Mouse (Mus musculus) forebrain, embryonic 14.5 days (tissue): ENCODE data around the gene Osbpl5. TPM values are rescaled to one million over a fixed set of nuclear protein-coding genes. Genes with fewer than 3 reads are reported as not detected.

Experiments used
- ATAC-seq: fragments of 200-750 bp; cut with Nextera tagmentation; 2 replicates; pipeline ENCODE4 v1.8.0; 2017; ENCODE audit warnings: mild to moderate bottlenecking, moderate library complexity
- DNase-seq: peaks from one replicate; pipeline ENCODE4 v3.0.0-alpha.2; 2015; ENCODE audit warnings: low spot score
- H3K27ac ChIP-seq: fragments of 300-500 bp; sonication (generic); 2 replicates; pipeline ENCODE4 v1.5.1; 2014; ENCODE audit warnings: low read depth, mild to moderate bottlenecking, control low read depth, low read length, moderate library complexity
- H3K27me3 ChIP-seq: fragments of 300-500 bp; sonication (generic); replicated peaks from 2 replicates; pipeline ENCODE4 v1.6.1; 2014; ENCODE audit warnings: low read length, control low read depth, mixed read lengths; ENCODE audit not compliant: control insufficient read depth, insufficient read depth
- H3K36me3 ChIP-seq: fragments of 300-500 bp; sonication (generic); 2 replicates; pipeline ENCODE4 v1.6.1; 2014; ENCODE audit warnings: low read length, control low read depth; ENCODE audit not compliant: control insufficient read depth, insufficient read depth
- H3K4me1 ChIP-seq: fragments of 300-500 bp; sonication (generic); 2 replicates; pipeline ENCODE4 v1.6.1; 2014; ENCODE audit warnings: antibody characterized with exemption, low read length, control low read depth; ENCODE audit not compliant: control insufficient read depth, insufficient read depth
- H3K4me2 ChIP-seq: fragments of 300-500 bp; sonication (generic); 2 replicates; pipeline ENCODE4 v1.6.1; 2014; ENCODE audit warnings: mild to moderate bottlenecking, control low read depth, low read length
- H3K4me3 ChIP-seq: fragments of 300-500 bp; sonication (generic); 2 replicates; pipeline ENCODE4 v1.5.1; 2014; ENCODE audit warnings: low read depth, low read length, control low read depth
- H3K9ac ChIP-seq: fragments of 300-500 bp; sonication (generic); 2 replicates; pipeline ENCODE4 v1.6.1; 2014; ENCODE audit warnings: mild to moderate bottlenecking, low read length, control low read depth, moderate library complexity
- H3K9me3 ChIP-seq: fragments of 300-500 bp; sonication (generic); replicated peaks from 2 replicates; pipeline ENCODE4 v1.6.1; 2016; ENCODE audit warnings: low read length, control low read depth, mixed read lengths; ENCODE audit not compliant: control insufficient read depth
- WGBS: fragments of 180-500 bp; shearing (Covaris S2); extraction: QIAGEN DNeasy Blood & Tissue Kit; methylation state at CpG from one replicate; pipeline ENCODE4 v1.1.7; 2014; 5-methylcytosine and 5-hydroxymethylcytosine counted together
- polyA plus RNA-seq: library from polyadenylated mRNA; unstranded; fragments of >200 nt; fragmentation: Nextera tagmentation; extraction: Ambion mirVana; gene quantifications from 2 replicates; pipeline ENCODE4 v1.2.1, GENCODE M21; 2014

Osbpl5 gene
- polyA plus RNA-seq, 1 experiment from 2014 or later, result 25.8 TPM

DNA sequence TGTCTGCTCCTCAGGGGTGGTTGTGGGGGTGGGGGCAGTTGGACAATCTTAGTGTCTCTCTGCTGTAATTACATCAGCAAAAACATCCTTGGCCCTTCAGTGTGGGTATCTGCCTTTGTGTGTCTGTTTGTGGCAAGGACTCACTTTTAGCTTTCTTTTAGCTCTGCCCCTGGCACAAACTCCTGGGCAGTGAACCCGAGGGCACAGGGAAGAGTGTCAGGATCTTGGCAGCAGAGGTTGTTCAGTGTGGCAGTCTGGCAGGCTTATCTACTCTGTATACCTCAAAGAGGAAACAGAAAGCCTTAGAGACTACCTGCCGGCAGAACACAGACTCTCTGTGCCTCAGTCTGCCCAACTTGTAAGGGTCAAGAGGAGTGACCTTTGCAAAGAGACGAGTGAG lies 911 bp upstream of the Osbpl5 start:
- 76% methylated on average over 3 of the region's 3 CpGs for WGBS
- H3K4me3 ChIP-seq, result no peak overlapping the region
- no peak for DNase-seq
- H3K27me3 ChIP-seq, result peaks cover 6% of the 10 kb centered on the region; the same call in 1 of the 2 replicates
- peaks cover 7% of the 10 kb centered on the region; the same call in 1 of the 2 replicates for H3K4me1 ChIP-seq
- no peak overlapping the region for H3K4me2 ChIP-seq
- no peak overlapping the region for H3K9ac ChIP-seq
- no peaks in the 10 kb centered on the region for H3K36me3 ChIP-seq
- no peak for ATAC-seq
- no peaks in the 10 kb centered on the region for H3K9me3 ChIP-seq
- no peak overlapping the region for H3K27ac ChIP-seq

DNA sequence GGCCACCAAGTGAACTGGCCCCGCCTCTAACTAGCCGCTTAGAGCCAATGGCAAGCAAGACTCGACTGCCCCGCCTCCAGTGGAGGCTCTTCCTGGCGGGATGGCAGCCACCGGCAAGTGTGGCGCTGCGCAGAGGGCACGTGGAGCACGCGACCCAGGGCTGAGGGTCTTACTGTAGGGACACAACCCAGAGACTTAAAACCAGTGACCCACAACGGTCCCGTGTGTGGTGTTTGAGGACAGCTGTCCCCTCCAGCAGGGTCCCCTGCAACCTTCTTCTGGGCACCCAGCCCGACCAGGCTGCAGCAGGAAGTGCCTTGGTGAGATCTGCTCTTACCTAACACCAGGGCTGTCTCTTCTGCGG lies 224 bp upstream of the Osbpl5 start:
- H3K27ac ChIP-seq, result no peak overlapping the region
- peak overlapping the region; percentile 28 for H3K4me3 ChIP-seq
- peak overlapping the region; percentile 13; the same call in 1 of the 2 replicates for H3K9ac ChIP-seq
- peak overlapping the region; percentile 66 for H3K4me2 ChIP-seq
- no peaks in the 10 kb centered on the region for H3K9me3 ChIP-seq
- no peaks in the 10 kb centered on the region for H3K36me3 ChIP-seq
- peaks cover 7% of the 10 kb centered on the region; the same call in 1 of the 2 replicates for H3K4me1 ChIP-seq
- peaks cover 6% of the 10 kb centered on the region; the same call in 1 of the 2 replicates for H3K27me3 ChIP-seq
- ATAC-seq (peak; percentile 92), DNase-seq (peak; percentile 90)
- 2% methylated on average over 15 of the region's 15 CpGs for WGBS

DNA sequence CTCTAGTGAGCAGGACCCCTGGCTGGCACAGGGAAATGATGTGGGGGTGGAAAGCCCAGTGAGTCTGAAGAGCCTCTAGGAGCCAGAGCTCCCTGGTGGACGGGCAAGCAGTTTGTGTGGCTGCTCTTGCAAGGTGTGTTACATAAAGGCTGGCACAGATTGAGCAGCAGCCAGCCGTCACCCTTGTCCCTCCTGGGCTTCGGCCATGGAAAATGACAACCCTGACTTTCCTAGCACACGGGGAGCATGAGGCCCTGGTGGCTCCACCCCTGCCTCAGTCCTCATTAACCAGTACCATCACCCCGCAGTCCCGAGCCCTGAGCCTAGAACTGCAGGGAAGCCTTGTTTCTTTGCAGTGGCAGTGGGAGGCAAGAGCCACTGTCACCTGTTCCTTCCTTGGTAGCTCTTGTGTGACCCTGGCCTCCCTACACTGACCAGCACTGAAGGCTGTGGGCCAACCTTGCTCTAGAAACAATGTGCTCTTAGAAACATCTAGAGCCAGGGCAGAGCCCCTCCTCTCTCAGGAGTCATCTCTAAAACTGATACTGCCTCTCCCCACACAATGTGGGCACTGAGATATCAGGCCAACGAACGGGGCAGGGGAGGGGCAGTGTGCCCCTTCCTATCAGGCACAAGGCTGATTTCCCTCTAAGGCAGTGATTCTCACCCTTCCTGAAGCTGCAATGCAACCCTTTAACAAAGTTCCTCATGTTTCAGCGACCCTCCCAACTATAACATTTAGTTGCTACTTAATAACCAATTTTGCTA lies 1.2 kb downstream of the Osbpl5 start:
- 72% methylated on average over 9 of the region's 9 CpGs for WGBS
- Histone ChIP-seq H3K36me3 (no peaks in the 10 kb centered on the region), H3K4me2 (no peak overlapping the region), H3K4me3 (no peak overlapping the region), H3K9ac (no peak overlapping the region), H3K27ac (no peak overlapping the region), H3K4me1 (peaks cover 7% of the 10 kb centered on the region; the same call in 1 of the 2 replicates), H3K27me3 (peaks cover 6% of the 10 kb centered on the region; the same call in 1 of the 2 replicates), H3K9me3 (no peaks in the 10 kb centered on the region)
- ATAC-seq, result no peak
- no peak for DNase-seq

DNA sequence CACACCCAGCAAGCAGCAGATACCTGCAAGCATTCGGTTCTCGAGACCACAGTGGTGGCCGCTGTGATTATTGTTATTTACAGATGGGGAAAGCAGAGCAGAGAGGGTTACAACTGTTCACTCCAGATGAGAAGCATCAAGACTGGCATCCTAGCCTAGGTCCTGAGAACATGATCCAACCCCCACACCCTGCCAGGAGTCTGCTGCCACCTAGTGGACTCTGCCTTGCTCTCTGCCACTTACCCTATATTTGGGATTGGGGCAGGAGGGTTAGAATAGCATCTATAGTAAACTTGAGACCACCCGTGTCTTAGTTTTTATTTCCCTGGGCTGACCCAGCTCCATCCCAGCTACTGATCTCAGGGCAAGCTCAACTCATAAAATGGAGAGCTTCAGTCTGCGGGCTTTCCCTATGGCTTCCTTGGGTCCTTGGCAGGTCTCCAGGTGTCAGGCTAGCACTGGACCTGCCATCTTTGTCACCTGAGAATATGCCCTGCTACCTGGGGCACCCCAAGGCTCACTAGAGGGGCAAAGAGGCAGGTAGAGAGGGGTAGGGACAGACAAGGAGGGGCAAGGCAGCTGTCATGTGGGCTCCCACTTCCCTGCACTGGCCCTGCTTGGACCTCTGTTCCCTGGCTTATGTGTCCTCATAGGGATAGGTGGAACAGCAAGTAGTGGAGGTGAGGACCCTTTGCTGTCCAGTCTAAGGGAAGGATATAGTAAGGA lies 2.6 kb downstream of the Osbpl5 start:
- Histone ChIP-seq H3K4me3 (no peak overlapping the region), H3K9ac (no peak overlapping the region), H3K36me3 (no peaks in the 10 kb centered on the region), H3K27me3 (peaks cover 6% of the 10 kb centered on the region; the same call in 1 of the 2 replicates), H3K27ac (no peak overlapping the region), H3K4me1 (peaks cover 7% of the 10 kb centered on the region; the same call in 1 of the 2 replicates), H3K4me2 (no peak overlapping the region), H3K9me3 (no peaks in the 10 kb centered on the region)
- DNase-seq (peak; percentile 71), ATAC-seq (0 out of 2 replicates have a peak, but pooled peaks have one; percentile 6)
- WGBS, result 53% methylated on average over 5 of the region's 5 CpGs

DNA sequence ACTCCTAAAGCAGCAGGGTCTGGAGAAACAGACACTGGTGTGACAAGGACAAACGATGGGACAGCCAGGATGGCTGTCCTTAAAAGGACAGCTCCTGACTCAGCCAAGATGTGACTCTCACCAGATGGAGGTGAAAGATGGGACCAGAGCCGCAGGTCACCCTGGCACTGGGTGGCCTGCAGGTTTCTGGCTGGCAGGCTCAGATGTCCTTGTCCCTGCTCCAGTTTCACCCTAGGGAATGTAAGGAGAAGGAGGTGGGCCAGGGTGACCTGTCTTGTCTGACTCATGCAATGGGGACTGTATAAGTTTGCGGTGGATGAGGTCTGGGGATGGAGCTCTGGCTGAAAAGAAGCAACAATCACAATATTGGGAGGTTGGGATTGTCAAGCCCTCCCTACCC lies 4.2 kb downstream of the Osbpl5 start:
- peaks cover 11% of the 10 kb centered on the region; the same call in 1 of the 2 replicates for H3K4me1 ChIP-seq
- ATAC-seq, result no peak
- H3K4me3 ChIP-seq, result no peak overlapping the region
- WGBS, result 74% methylated on average over 3 of the region's 3 CpGs
- no peak overlapping the region for H3K27ac ChIP-seq
- H3K4me2 ChIP-seq, result no peak overlapping the region
- H3K9ac ChIP-seq, result no peak overlapping the region
- H3K9me3 ChIP-seq, result no peaks in the 10 kb centered on the region
- no peaks in the 10 kb centered on the region for H3K36me3 ChIP-seq
- peaks cover 6% of the 10 kb centered on the region; the same call in 1 of the 2 replicates for H3K27me3 ChIP-seq
- no peak for DNase-seq

DNA sequence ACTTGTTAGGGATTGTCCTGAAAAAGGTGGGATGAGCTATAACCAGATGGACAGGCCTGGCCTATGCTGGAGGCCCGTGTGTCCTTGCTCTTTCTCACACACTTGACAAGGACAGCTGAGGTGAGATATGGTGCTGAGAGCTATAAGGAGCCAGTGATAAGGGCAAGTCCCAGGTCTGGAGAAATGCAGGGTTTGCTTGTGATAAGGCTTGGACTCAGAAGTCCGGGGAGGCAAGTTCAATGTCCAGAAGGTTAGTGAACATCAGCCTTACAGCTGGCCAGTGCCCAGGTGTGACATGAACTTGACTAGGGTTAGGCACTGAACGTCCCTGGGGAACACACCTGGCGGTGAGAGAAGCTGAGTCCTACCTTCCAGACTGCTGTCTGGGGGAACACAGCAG lies 4.7 kb downstream of the Osbpl5 start:
- no peak overlapping the region for H3K4me3 ChIP-seq
- H3K4me2 ChIP-seq, result no peak overlapping the region
- no peaks in the 10 kb centered on the region for H3K36me3 ChIP-seq
- no peak overlapping the region for H3K9ac ChIP-seq
- peaks cover 6% of the 10 kb centered on the region; the same call in 1 of the 2 replicates for H3K27me3 ChIP-seq
- H3K4me1 ChIP-seq, result peaks cover 9% of the 10 kb centered on the region; the same call in 1 of the 2 replicates
- 76% methylated on average over 4 of the region's 4 CpGs for WGBS
- no peak overlapping the region for H3K27ac ChIP-seq
- H3K9me3 ChIP-seq, result no peaks in the 10 kb centered on the region
- ATAC-seq, result no peak
- DNase-seq, result no peak

DNA sequence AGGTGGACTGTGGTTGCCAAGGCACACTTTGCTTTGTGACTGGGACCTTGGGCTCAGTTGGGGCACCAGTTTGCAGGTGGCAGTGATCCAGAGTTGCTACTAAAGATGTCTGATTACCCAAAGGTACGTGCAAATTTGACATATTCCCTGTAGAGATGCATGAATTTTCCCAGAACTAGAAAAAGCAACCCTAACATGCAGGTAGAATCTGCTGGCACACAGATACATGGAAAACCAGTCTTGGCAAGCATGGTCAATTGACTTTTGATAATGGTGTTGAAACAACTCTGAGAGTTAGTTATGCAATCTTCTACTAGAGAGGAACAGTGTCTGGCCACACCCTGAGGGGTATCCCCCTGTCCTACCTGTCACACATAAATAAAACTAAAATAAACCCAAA lies 5.4 kb downstream of the Osbpl5 start:
- Histone ChIP-seq H3K9me3 (no peaks in the 10 kb centered on the region), H3K4me2 (no peak overlapping the region), H3K9ac (no peak overlapping the region), H3K27ac (no peak overlapping the region), H3K4me3 (no peak overlapping the region), H3K36me3 (no peaks in the 10 kb centered on the region), H3K27me3 (peaks cover 6% of the 10 kb centered on the region; the same call in 1 of the 2 replicates), H3K4me1 (peaks cover 5% of the 10 kb centered on the region; the same call in 1 of the 2 replicates)
- ATAC-seq (no peak), DNase-seq (no peak)
- WGBS, result 86% methylated on average over 1 of the region's 1 CpGs

DNA sequence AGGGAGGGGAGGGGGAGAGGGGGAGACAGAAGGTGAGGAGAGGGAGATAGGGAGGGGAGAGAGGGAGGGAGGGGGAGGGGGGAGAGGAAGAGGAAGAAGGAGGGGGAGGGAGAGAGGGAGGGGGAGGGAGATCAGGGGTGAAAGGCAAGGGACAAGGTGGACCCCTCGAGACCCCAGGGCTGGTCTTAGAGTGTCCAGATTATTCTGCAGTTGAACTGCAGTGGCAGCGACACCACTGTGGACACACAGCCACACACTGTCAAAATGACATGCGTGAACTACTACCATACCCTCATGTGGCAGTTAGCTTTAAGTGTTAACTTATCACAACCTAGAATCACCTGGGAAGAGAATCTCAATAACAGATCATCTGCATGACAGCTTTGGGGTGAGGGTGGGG lies 7.7 kb downstream of the Osbpl5 start:
- peaks cover 4% of the 10 kb centered on the region; the same call in 1 of the 2 replicates for H3K4me1 ChIP-seq
- no peaks in the 10 kb centered on the region for H3K36me3 ChIP-seq
- DNase-seq, result peak; percentile 16
- WGBS, result 66% methylated on average over 3 of the region's 3 CpGs
- peak overlapping the region; percentile 70; the same call in 1 of the 2 replicates for H3K27ac ChIP-seq
- no peak overlapping the region for H3K4me3 ChIP-seq
- H3K27me3 ChIP-seq, result no peaks in the 10 kb centered on the region
- H3K9me3 ChIP-seq, result no peaks in the 10 kb centered on the region
- no peak overlapping the region for H3K9ac ChIP-seq
- ATAC-seq, result no peak
- H3K4me2 ChIP-seq, result no peak overlapping the region
